Mouse (Mus musculus): ENCODE data around the gene Rgmb.

DNA sequence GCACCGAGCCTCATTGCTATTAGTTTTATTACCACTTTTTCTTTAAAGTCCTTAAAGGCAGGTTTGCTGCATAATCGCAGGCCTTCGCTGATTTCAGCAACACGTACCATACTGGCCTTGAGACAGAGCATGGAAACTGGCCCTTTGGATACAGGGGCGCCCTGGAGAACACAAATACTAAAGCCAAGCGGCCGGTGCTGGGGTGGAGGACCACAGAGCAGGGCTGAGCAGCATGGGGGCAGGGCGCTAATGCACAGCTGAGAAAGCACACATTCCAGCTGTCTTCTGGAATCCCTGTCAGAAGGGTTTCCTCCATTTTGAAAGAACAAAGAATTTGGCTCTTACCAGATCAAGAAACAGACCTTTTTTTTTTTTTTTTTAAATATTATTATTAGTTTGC is 12.5 kb downstream of the Rgmb start:
- no peak for TF ChIP-seq CTCF (IDR thresholded peaks at IDR 0.05; ENCODE audit: borderline replicate concordance, extremely low read depth, insufficient read depth, insufficient read length)
- no peak for TF ChIP-seq POLR2A (IDR thresholded peaks at IDR 0.05; ENCODE audit: borderline replicate concordance, extremely low read depth, insufficient read depth, insufficient read length, poor library complexity, severe bottlenecking)
